Mouse (Mus musculus): ENCODE data around the gene Scai. TPM values are rescaled to one million over a fixed set of nuclear protein-coding genes. Genes with fewer than 3 reads are reported as not detected.
A peak's percentile ranks its signal among the peaks of the same experiment; 100 is the strongest.

Gene Scai
- polyA plus RNA-seq, 1 experiment from 2014 or later: 11.4 TPM

- no peak for DNase-seq (ENCODE audit: low spot score)
- Histone ChIP-seq H3K27me3 (ENCODE audit: control insufficient read depth, insufficient read depth, low read length) (no peaks in the 10 kb centered on the region), H3K36me3 (ENCODE audit: control insufficient read depth, insufficient read depth, low read length) (no peaks in the 10 kb centered on the region), H3K4me1 (replicated peaks; ENCODE audit: control insufficient read depth, insufficient read depth, low read length) (no peaks in the 10 kb centered on the region), H3K4me3 (ENCODE audit: low read depth, low read length) (no peak overlapping the region), H3K9me3 (ENCODE audit: control insufficient read depth, low read length) (no peaks in the 10 kb centered on the region), H3K27ac (ENCODE audit: low read depth, low read length) (no peak overlapping the region), H3K4me2 (ENCODE audit: low read depth, low read length, severe bottlenecking) (no peak overlapping the region), H3K9ac (ENCODE audit: low read length) (no peak overlapping the region)
- ATAC-seq (replicated peaks; ENCODE audit: low FRiP score): no peak
- WGBS: 64% methylated on average over 1 of the region's 1 CpGs
Measured at GRCm38 (mm10) chr2:39069096-39069495, 121.4 kb downstream of the Scai start.

GRCm38 (mm10) chr2:39065400-39065987 lies 125.0 kb downstream of the Scai start, which contains the start of gene Golga1:
Gene Golga1, minus strand, starts transcription at chr2:39065541.
- H3K27me3 ChIP-seq (ENCODE audit: control insufficient read depth, insufficient read depth, low read length): no peaks in the 10 kb centered on the region
- peak within 1 kb of the TSS; percentile 63 for H3K27ac ChIP-seq (ENCODE audit: low read depth, low read length)
- H3K4me3 ChIP-seq (ENCODE audit: low read depth, low read length): peak within 1 kb of the TSS; percentile 65
- peak; percentile 95 for DNase-seq (ENCODE audit: low spot score)
- H3K9ac ChIP-seq (ENCODE audit: low read length): peak within 1 kb of the TSS; percentile 77
- peak; percentile 99 for ATAC-seq (replicated peaks; ENCODE audit: low FRiP score)
- peak within 1 kb of the TSS; percentile 80 for H3K4me2 ChIP-seq (ENCODE audit: low read depth, low read length, severe bottlenecking)
- H3K9me3 ChIP-seq (ENCODE audit: control insufficient read depth, low read length): no peaks in the 10 kb centered on the region
- H3K4me1 ChIP-seq (replicated peaks; ENCODE audit: control insufficient read depth, insufficient read depth, low read length): no peaks in the 10 kb centered on the region
- no peaks in the 10 kb centered on the region; the same call in 1 of the 2 replicates for H3K36me3 ChIP-seq (ENCODE audit: control insufficient read depth, insufficient read depth, low read length)
- under 1% methylated on average over 50 of the region's 50 CpGs for WGBS

- DNase-seq (ENCODE audit: low spot score) (no peak), ATAC-seq (replicated peaks; ENCODE audit: low FRiP score) (peak; percentile 31)
- Histone ChIP-seq H3K27me3 (ENCODE audit: control insufficient read depth, insufficient read depth, low read length) (no peaks in the 10 kb centered on the region), H3K27ac (ENCODE audit: low read depth, low read length) (peak overlapping the region; percentile 63), H3K4me1 (replicated peaks; ENCODE audit: control insufficient read depth, insufficient read depth, low read length) (no peaks in the 10 kb centered on the region), H3K4me2 (ENCODE audit: low read depth, low read length, severe bottlenecking) (peak overlapping the region; percentile 80), H3K36me3 (ENCODE audit: control insufficient read depth, insufficient read depth, low read length) (no peaks in the 10 kb centered on the region; the same call in 1 of the 2 replicates), H3K9ac (ENCODE audit: low read length) (peak overlapping the region; percentile 77), H3K9me3 (ENCODE audit: control insufficient read depth, low read length) (no peaks in the 10 kb centered on the region), H3K4me3 (ENCODE audit: low read depth, low read length) (peak overlapping the region; percentile 65)
- WGBS: 7% methylated on average over 25 of the region's 25 CpGs
Measured at GRCm38 (mm10) chr2:39064687-39065399, 125.7 kb downstream of the Scai start.

- peaks cover 5% of the 10 kb centered on the region; the same call in 1 of the 2 replicates for H3K36me3 ChIP-seq (ENCODE audit: control insufficient read depth, insufficient read depth, low read length)
- no peak for DNase-seq (ENCODE audit: low spot score)
- 95% methylated on average over 1 of the region's 1 CpGs for WGBS
Measured at GRCm38 (mm10) chr2:39048515-39048914, 142.0 kb downstream of the Scai start.

DNA sequence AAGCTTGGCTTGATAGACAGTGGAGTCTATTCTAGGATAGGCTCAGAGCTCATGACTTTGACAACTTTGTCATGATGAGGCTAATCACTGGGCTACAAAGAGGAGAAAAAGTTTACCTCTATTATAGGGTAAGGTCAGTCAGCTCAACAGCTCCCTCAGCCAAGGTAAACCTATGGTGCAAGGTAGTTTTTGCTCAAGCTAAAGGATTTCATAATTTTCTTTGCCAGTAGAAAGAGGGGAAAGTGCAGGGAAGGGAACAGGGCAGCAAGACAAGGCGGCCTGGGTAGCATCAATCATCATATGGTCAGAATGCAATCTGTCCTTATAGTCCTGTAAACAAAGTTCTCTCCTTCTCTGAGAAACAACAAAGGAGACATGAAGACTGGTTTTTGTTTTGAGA lies 150.3 kb downstream of the Scai start:
- no peak overlapping the region for H3K4me3 ChIP-seq (ENCODE audit: low read depth, low read length)
- no peaks in the 10 kb centered on the region for H3K27me3 ChIP-seq (ENCODE audit: control insufficient read depth, insufficient read depth, low read length)
- H3K27ac ChIP-seq (ENCODE audit: low read depth, low read length): no peak overlapping the region
- H3K4me2 ChIP-seq (ENCODE audit: low read depth, low read length, severe bottlenecking): no peak overlapping the region
- no peaks in the 10 kb centered on the region for H3K4me1 ChIP-seq (replicated peaks; ENCODE audit: control insufficient read depth, insufficient read depth, low read length)
- no peak overlapping the region for H3K9ac ChIP-seq (ENCODE audit: low read length)
- DNase-seq (ENCODE audit: low spot score): no peak
- H3K36me3 ChIP-seq (ENCODE audit: control insufficient read depth, insufficient read depth, low read length): peaks cover 10% of the 10 kb centered on the region
- no peak for ATAC-seq (replicated peaks; ENCODE audit: low FRiP score)
- no peaks in the 10 kb centered on the region for H3K9me3 ChIP-seq (ENCODE audit: control insufficient read depth, low read length)
- WGBS: 88% methylated on average over 1 of the region's 1 CpGs

More at GRCm38 (mm10) chr2:39048515-39048914, 142.0 kb downstream of the Scai start:
- no peak overlapping the region for H3K9ac ChIP-seq (ENCODE audit: low read length)
- H3K4me2 ChIP-seq (ENCODE audit: low read depth, low read length, severe bottlenecking): no peak overlapping the region
- ATAC-seq (replicated peaks; ENCODE audit: low FRiP score): no peak
- no peaks in the 10 kb centered on the region for H3K9me3 ChIP-seq (ENCODE audit: control insufficient read depth, low read length)
- H3K27me3 ChIP-seq (ENCODE audit: control insufficient read depth, insufficient read depth, low read length): no peaks in the 10 kb centered on the region
- no peak overlapping the region for H3K4me3 ChIP-seq (ENCODE audit: low read depth, low read length)
- H3K27ac ChIP-seq (ENCODE audit: low read depth, low read length): no peak overlapping the region
- no peaks in the 10 kb centered on the region for H3K4me1 ChIP-seq (replicated peaks; ENCODE audit: control insufficient read depth, insufficient read depth, low read length)

DNA sequence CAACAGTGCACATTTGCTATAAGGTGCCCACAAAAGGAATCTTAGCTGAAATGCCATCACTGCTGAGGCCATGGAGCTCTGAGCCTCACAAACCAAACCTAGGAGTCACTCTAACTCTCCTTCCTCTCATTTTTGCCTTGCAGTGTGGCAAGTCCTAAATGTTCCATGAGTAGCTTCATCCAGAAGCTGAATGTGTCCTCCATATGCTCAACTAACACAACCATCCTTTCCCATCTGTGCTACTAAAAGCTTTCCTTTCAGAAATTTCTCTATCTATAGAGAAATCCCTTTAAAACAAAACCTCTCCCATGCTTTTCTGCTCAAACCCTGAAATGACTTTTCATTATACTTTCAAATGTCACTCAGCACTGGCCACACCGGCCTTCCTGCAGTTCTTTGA lies 158.9 kb downstream of the Scai start:
- H3K27me3 ChIP-seq (ENCODE audit: control insufficient read depth, insufficient read depth, low read length): no peaks in the 10 kb centered on the region
- H3K27ac ChIP-seq (ENCODE audit: low read depth, low read length): no peak overlapping the region
- no peaks in the 10 kb centered on the region for H3K4me1 ChIP-seq (replicated peaks; ENCODE audit: control insufficient read depth, insufficient read depth, low read length)
- peaks cover 6% of the 10 kb centered on the region for H3K36me3 ChIP-seq (ENCODE audit: control insufficient read depth, insufficient read depth, low read length)
- no peak overlapping the region for H3K9ac ChIP-seq (ENCODE audit: low read length)
- WGBS: 96% methylated on average over 1 of the region's 1 CpGs
- ATAC-seq (replicated peaks; ENCODE audit: low FRiP score) (no peak), DNase-seq (ENCODE audit: low spot score) (no peak)
- H3K4me3 ChIP-seq (ENCODE audit: low read depth, low read length): no peak overlapping the region
- no peak overlapping the region for H3K4me2 ChIP-seq (ENCODE audit: low read depth, low read length, severe bottlenecking)
- H3K9me3 ChIP-seq (ENCODE audit: control insufficient read depth, low read length): no peaks in the 10 kb centered on the region

- Histone ChIP-seq H3K27ac (ENCODE audit: low read depth, low read length) (no peak overlapping the region), H3K9me3 (ENCODE audit: control insufficient read depth, low read length) (no peaks in the 10 kb centered on the region), H3K4me3 (ENCODE audit: low read depth, low read length) (no peak overlapping the region), H3K4me2 (ENCODE audit: low read depth, low read length, severe bottlenecking) (no peak overlapping the region), H3K36me3 (ENCODE audit: control insufficient read depth, insufficient read depth, low read length) (peaks cover 9% of the 10 kb centered on the region; the same call in 1 of the 2 replicates), H3K27me3 (ENCODE audit: control insufficient read depth, insufficient read depth, low read length) (no peaks in the 10 kb centered on the region), H3K9ac (ENCODE audit: low read length) (no peak overlapping the region), H3K4me1 (replicated peaks; ENCODE audit: control insufficient read depth, insufficient read depth, low read length) (no peaks in the 10 kb centered on the region)
- no peak for ATAC-seq (replicated peaks; ENCODE audit: low FRiP score)
- 100% methylated on average over 1 of the region's 1 CpGs for WGBS
- DNase-seq (ENCODE audit: low spot score): no peak
Measured at GRCm38 (mm10) chr2:39020004-39020403, 170.5 kb downstream of the Scai start.

DNA sequence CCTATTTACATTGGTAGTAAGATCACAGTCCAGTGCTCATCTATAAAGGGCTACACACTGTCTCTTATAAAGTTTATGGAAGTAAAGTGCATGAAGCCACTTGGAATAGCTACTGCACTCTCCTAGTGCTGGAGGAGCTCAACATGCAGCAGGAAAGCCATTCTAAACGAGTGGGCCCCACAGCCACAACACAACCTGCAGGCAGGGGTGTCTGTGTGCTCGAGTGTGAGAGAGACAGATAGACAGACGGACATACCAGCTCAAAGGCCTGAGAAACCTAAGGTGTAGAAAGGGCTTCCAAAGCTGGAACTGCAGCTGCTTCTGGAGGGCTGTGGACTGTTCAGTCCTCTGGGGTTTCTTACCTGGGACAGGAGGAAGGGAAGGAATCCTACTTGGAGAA lies 174.0 kb downstream of the Scai start:
- Histone ChIP-seq H3K9ac (ENCODE audit: low read length) (no peak overlapping the region), H3K36me3 (ENCODE audit: control insufficient read depth, insufficient read depth, low read length) (peaks cover 2% of the 10 kb centered on the region; the same call in 1 of the 2 replicates), H3K9me3 (ENCODE audit: control insufficient read depth, low read length) (no peaks in the 10 kb centered on the region), H3K4me3 (ENCODE audit: low read depth, low read length) (no peak overlapping the region), H3K4me1 (replicated peaks; ENCODE audit: control insufficient read depth, insufficient read depth, low read length) (no peaks in the 10 kb centered on the region), H3K27ac (ENCODE audit: low read depth, low read length) (no peak overlapping the region), H3K4me2 (ENCODE audit: low read depth, low read length, severe bottlenecking) (no peak overlapping the region), H3K27me3 (ENCODE audit: control insufficient read depth, insufficient read depth, low read length) (no peaks in the 10 kb centered on the region)
- 85% methylated on average over 3 of the region's 3 CpGs for WGBS
- no peak for ATAC-seq (replicated peaks; ENCODE audit: low FRiP score)
- no peak for DNase-seq (ENCODE audit: low spot score)

All from forebrain, embryonic 11.5 days (tissue).